Mouse (Mus musculus) bone marrow macrophage, adult 2 months (primary cell): ENCODE results near the gene Ppp1r21.

Experiments
- CTCF ChIP-seq: IDR thresholded peaks from 2 replicates; pipeline ENCODE4 v1.5.1; 2012; ENCODE audit warnings: low read depth, mild to moderate bottlenecking, low read length, moderate library complexity
- POLR2A ChIP-seq: IDR thresholded peaks from 2 replicates; pipeline ENCODE4 v1.6.1; 2012; ENCODE audit warnings: mild to moderate bottlenecking, low read depth, low read length, borderline replicate concordance

DNA sequence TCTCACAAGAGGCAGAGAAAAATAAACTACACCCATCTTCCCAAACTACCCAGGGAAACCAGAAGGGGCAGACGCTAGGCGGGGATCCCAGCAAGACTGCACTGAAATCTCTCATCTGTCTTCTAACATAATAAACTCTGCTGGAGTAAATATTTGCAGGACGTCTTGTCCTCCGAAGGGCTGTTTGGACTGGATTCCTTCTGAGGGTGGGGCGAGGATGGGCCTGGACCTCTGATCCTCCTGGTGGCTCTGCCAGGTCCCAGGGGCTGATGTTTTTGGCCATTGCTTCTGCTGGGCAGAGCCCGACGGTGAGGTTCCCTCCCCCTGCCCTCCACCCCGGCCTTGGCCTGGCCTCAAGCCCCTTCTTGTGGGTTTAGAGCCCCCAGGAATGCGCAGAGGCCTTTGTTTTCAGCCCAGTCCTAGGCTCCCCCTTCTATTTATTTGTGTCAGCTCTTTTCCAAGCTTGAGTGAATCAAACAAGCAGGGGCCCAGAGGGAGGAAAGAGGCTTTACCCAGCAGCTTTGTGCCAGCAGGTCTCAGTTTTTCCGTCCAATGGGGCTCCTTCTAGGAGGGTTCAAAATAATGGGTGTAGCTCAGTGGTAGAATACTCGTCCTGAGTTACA is 100.1 kb downstream of the Ppp1r21 start:
- TF ChIP-seq POLR2A, result no peak
- TF ChIP-seq CTCF, result no peak
